Mouse (Mus musculus): Measurements from ENCODE around the gene Tmem167b. TPM values are rescaled to one million over a fixed set of nuclear protein-coding genes. Genes with fewer than 3 reads are reported as not detected.

Tmem167b gene
- total RNA-seq, 1 experiment from 2014 or later = 88.2 TPM

Other genes starting within 250 kb of the Tmem167b start
- gene Mybphl, start 197.6 kb downstream of the Tmem167b start, total RNA-seq (2017) = not detected in 3 replicates
- gene Psrc1, start 178.6 kb downstream of the Tmem167b start, total RNA-seq (2017) = 0.68 to 1.4 TPM (median 0.86 TPM) in 3 replicates
- 0.11 to 1.8 TPM (median 0.19 TPM) in 3 replicates for gene Celsr2, start 146.9 kb downstream of the Tmem167b start, total RNA-seq (2017)
- gene Sars, start 117.3 kb downstream of the Tmem167b start, total RNA-seq (2017) = 120 to 326 TPM (median 130 TPM) in 3 replicates
- gene 1700013F07Rik, start 28.3 kb downstream of the Tmem167b start, total RNA-seq (2017) = not detected in 3 replicates
- gene 5330417C22Rik, start 25.9 kb downstream of the Tmem167b start, total RNA-seq (2017) = 0.11 to 0.19 TPM in 2 of 3 replicates, not detected in the other
- 40.3 to 53.0 TPM (median 51.7 TPM) in 3 replicates for gene Taf13, start 9.2 kb upstream of the Tmem167b start, total RNA-seq (2017)
- 12.4 to 27.1 TPM (median 13.7 TPM) in 3 replicates for gene Wdr47, start 28.8 kb upstream of the Tmem167b start, total RNA-seq (2017)
- 71.2 to 120 TPM (median 75.3 TPM) in 3 replicates for gene Clcc1, start 91.4 kb upstream of the Tmem167b start, total RNA-seq (2017)
- gene Gpsm2, start 159.8 kb upstream of the Tmem167b start, total RNA-seq (2017) = 7.2 to 9.7 TPM (median 9.6 TPM) in 3 replicates
- not detected in 3 replicates for gene Aknad1, start 177.2 kb upstream of the Tmem167b start, total RNA-seq (2017)

Data from monocyte, adult 5-6 weeks (primary cell).